Mouse (Mus musculus) midbrain, embryonic 10.5 days (tissue): ENCODE data around the gene Nr4a2. TPM values are rescaled to one million over a fixed set of nuclear protein-coding genes. Genes with fewer than 3 reads are reported as not detected.

ENCODE experiments used
- DNase-seq: peaks from one replicate; pipeline ENCODE4 v3.0.0-alpha.2; 2017; ENCODE audit warnings: low spot score
- H3K27ac ChIP-seq: fragments of 300-500 bp; sonication (generic); replicated peaks from 2 replicates; pipeline ENCODE4 v1.5.1; 2016; ENCODE audit warnings: mild to moderate bottlenecking
- H3K27me3 ChIP-seq: fragments of 300-500 bp; sonication (generic); 2 replicates; pipeline ENCODE4 v1.6.1; 2016; ENCODE audit warnings: low read depth, mild to moderate bottlenecking; ENCODE audit not compliant: poor library complexity, severe bottlenecking
- H3K36me3 ChIP-seq: fragments of 300-500 bp; sonication (generic); 2 replicates; pipeline ENCODE4 v1.6.1; 2016; ENCODE audit warnings: mild to moderate bottlenecking, moderate library complexity
- H3K4me1 ChIP-seq: fragments of 300-500 bp; sonication (generic); 2 replicates; pipeline ENCODE4 v1.6.1; 2016
- H3K4me3 ChIP-seq: fragments of 300-500 bp; sonication (generic); 2 replicates; pipeline ENCODE4 v1.5.1; 2016; ENCODE audit warnings: mild to moderate bottlenecking, moderate library complexity
- H3K9me3 ChIP-seq: fragments of 300-500 bp; sonication (generic); replicated peaks from 2 replicates; pipeline ENCODE4 v1.6.1; 2016; ENCODE audit warnings: mild to moderate bottlenecking
- WGBS: fragments of 180-500 bp; shearing (Covaris S2); methylation state at CpG from one replicate; pipeline ENCODE4 v1.1.7; 2016; 5-methylcytosine and 5-hydroxymethylcytosine counted together
- polyA plus RNA-seq: library from polyadenylated mRNA; unstranded; fragments of >200 nt; fragmentation: Nextera tagmentation; extraction: Ambion mirVana; gene quantifications from 2 replicates; pipeline ENCODE4 v1.2.1, GENCODE M21; 2016

Gene Nr4a2
- polyA plus RNA-seq, 1 experiment from 2014 or later: 6.9 TPM

DNA sequence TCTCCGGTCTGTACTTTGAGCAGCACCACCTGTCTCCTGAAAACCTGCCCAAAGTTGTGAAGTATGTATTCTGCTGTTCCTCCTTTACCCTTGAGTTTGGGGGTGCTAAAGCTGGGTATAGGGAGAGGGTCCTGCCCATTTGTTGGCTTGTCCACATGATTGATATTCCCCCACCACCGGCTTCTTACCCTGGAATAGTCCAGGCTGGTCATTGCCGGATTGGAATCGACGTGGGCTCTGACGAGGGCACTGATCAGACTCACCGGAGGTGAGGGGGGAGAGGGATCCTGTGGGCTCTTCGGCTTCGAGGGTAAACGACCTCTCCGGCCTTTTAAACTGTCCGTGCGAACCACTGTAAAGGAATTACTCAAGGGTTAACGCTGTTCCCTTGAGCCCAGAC, 13.9 kb downstream of the Nr4a2 start:
- DNase-seq: peak; percentile 45
- under 1% methylated on average over 14 of the region's 14 CpGs for WGBS
- H3K36me3 ChIP-seq: no peaks in the 10 kb centered on the region
- no peak overlapping the region for H3K27ac ChIP-seq
- H3K4me1 ChIP-seq: peaks cover 47% of the 10 kb centered on the region
- H3K9me3 ChIP-seq: 0 out of 2 replicates have a peak, but pooled peaks cover 3% of the 10 kb centered on the region
- peak overlapping the region; percentile 17; the same call in 1 of the 2 replicates for H3K4me3 ChIP-seq
- H3K27me3 ChIP-seq: peaks cover 98% of the 10 kb centered on the region

DNA sequence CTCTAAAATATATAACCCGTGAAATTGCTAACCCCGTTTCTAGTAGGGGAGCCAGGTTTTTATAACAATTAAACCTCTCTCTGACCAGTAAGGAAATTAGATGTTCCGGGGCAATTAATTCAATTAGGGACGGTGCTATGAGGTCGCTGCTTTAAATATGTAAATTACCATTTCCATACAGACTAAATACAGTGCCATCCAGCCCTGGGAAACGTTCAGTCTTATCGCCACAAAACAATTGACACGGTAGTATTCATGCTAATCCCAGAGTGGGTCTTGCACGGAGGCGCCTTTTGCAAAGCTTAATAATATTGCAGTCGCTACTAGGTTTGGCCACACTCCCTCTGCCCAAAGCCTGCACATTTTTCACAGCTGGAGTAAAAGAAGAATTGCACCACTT, 14.5 kb downstream of the Nr4a2 start:
- 2% methylated on average over 11 of the region's 11 CpGs for WGBS
- H3K9me3 ChIP-seq: 0 out of 2 replicates have a peak, but pooled peaks cover 3% of the 10 kb centered on the region
- H3K4me3 ChIP-seq: peak overlapping the region; percentile 20; the same call in 1 of the 2 replicates
- H3K4me1 ChIP-seq: peaks cover 49% of the 10 kb centered on the region
- no peak for DNase-seq
- no peaks in the 10 kb centered on the region for H3K36me3 ChIP-seq
- peaks cover 100% of the 10 kb centered on the region for H3K27me3 ChIP-seq
- no peak overlapping the region for H3K27ac ChIP-seq

GRCm38 (mm10) chr2:57108349-57108930, 15.4 kb downstream of the Nr4a2 start:
- WGBS: 9% methylated on average over 7 of the region's 7 CpGs
- Histone ChIP-seq H3K27me3 (peaks cover 100% of the 10 kb centered on the region), H3K4me1 (peaks cover 49% of the 10 kb centered on the region), H3K4me3 (no peak overlapping the region), H3K27ac (no peak overlapping the region), H3K36me3 (no peaks in the 10 kb centered on the region), H3K9me3 (0 out of 2 replicates have a peak, but pooled peaks cover 3% of the 10 kb centered on the region)
- peak; percentile 23 for DNase-seq

DNA sequence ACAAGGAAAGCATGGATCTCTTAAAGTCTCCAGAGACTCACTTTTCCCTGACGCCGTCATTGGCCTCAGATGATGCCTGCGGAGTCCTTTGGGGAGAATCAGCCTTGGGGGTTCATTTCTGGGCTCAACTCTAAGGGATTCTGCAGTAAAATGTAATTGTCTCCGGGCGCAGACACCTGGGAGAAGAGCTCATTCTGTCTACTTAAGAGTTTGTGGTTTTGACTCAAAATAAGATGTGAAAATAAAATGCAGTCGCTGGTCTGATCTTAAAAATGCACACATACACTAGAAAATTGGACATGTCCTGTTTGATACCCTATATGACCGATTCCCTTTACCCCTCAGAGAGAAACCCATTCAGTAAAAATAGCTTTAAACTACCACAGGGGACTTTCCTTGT, 18.4 kb downstream of the Nr4a2 start:
- Histone ChIP-seq H3K4me1 (peaks cover 45% of the 10 kb centered on the region), H3K9me3 (no peaks in the 10 kb centered on the region), H3K4me3 (no peak overlapping the region), H3K27me3 (peaks cover 100% of the 10 kb centered on the region), H3K36me3 (no peaks in the 10 kb centered on the region), H3K27ac (no peak overlapping the region)
- 5% methylated on average over 7 of the region's 7 CpGs for WGBS
- DNase-seq: peak; percentile 16

DNA sequence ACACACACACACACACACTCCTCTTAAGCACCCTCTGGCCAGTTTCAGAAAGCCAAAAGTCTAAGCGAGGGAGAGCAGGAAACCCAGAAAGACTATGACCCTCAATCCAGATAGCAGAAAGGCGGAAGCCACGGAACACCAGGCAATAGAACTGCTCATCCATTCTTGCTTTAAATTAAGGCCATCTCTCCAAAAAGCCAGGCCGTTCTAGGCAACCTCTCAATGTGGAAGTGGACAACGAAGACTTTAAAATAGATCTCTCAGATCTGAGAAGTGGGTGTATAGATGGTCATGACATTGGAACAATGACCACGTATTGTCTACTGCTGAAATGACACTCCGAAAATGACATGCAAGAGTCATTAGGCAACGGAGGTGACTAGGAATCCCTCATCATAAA, 19.1 kb downstream of the Nr4a2 start:
- H3K9me3 ChIP-seq: no peaks in the 10 kb centered on the region
- H3K4me3 ChIP-seq: peak overlapping the region; percentile 21; the same call in 1 of the 2 replicates
- peaks cover 38% of the 10 kb centered on the region for H3K4me1 ChIP-seq
- 3% methylated on average over 8 of the region's 8 CpGs for WGBS
- peak; percentile 22 for DNase-seq
- H3K36me3 ChIP-seq: no peaks in the 10 kb centered on the region
- no peak overlapping the region for H3K27ac ChIP-seq
- peaks cover 100% of the 10 kb centered on the region for H3K27me3 ChIP-seq

GRCm38 (mm10) chr2:57103845-57104660, 19.8 kb downstream of the Nr4a2 start:
- peaks cover 100% of the 10 kb centered on the region for H3K27me3 ChIP-seq
- H3K27ac ChIP-seq: no peak overlapping the region
- peak overlapping the region; percentile 56 for H3K4me3 ChIP-seq
- H3K9me3 ChIP-seq: no peaks in the 10 kb centered on the region
- no peaks in the 10 kb centered on the region for H3K36me3 ChIP-seq
- H3K4me1 ChIP-seq: peaks cover 33% of the 10 kb centered on the region
- WGBS: 1% methylated on average over 26 of the region's 26 CpGs
- DNase-seq: peak; percentile 38

- peak; percentile 48 for DNase-seq
- peak overlapping the region; percentile 56 for H3K4me3 ChIP-seq
- H3K4me1 ChIP-seq: peaks cover 29% of the 10 kb centered on the region
- no peaks in the 10 kb centered on the region for H3K36me3 ChIP-seq
- H3K27ac ChIP-seq: no peak overlapping the region
- no peaks in the 10 kb centered on the region for H3K9me3 ChIP-seq
- H3K27me3 ChIP-seq: peaks cover 100% of the 10 kb centered on the region
- WGBS: under 1% methylated on average over 37 of the region's 37 CpGs
Observed at GRCm38 (mm10) chr2:57102856-57103844, 20.7 kb downstream of the Nr4a2 start.

- under 1% methylated on average over 51 of the region's 51 CpGs for WGBS
- H3K4me3 ChIP-seq: peak overlapping the region; percentile 56
- H3K27ac ChIP-seq: no peak overlapping the region
- no peaks in the 10 kb centered on the region for H3K36me3 ChIP-seq
- H3K9me3 ChIP-seq: no peaks in the 10 kb centered on the region
- H3K4me1 ChIP-seq: peaks cover 29% of the 10 kb centered on the region
- H3K27me3 ChIP-seq: peaks cover 100% of the 10 kb centered on the region
- peak; percentile 57 for DNase-seq
Observed at GRCm38 (mm10) chr2:57102091-57102855, 21.5 kb downstream of the Nr4a2 start.

DNA sequence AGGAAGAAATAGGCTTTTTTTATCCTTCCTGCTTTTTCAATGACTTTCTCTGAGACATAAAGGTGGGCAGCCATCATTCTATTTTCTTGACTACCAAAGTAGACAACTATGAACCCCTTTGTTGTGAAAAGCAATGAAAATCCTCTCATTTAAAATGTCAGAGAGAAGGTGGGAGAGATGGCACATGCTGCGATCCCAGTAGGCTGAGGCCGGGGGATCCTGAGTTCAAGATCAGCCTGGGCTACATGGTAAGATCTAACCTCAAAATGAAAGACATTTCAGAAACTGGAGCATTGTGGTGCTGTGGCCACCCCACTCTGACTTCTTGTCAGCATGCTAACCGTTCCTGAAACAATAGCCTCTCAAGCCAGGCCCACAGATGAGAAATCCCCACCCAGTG, 23.6 kb downstream of the Nr4a2 start:
- Histone ChIP-seq H3K27ac (no peak overlapping the region), H3K4me3 (no peak overlapping the region), H3K27me3 (peaks cover 93% of the 10 kb centered on the region), H3K9me3 (no peaks in the 10 kb centered on the region), H3K4me1 (peaks cover 29% of the 10 kb centered on the region), H3K36me3 (no peaks in the 10 kb centered on the region)
- DNase-seq: no peak
- 70% methylated on average over 3 of the region's 3 CpGs for WGBS

- Histone ChIP-seq H3K4me3 (no peak overlapping the region), H3K36me3 (no peaks in the 10 kb centered on the region), H3K4me1 (no peaks in the 10 kb centered on the region), H3K27me3 (no peaks in the 10 kb centered on the region), H3K27ac (no peak overlapping the region), H3K9me3 (no peaks in the 10 kb centered on the region)
- 78% methylated on average over 9 of the region's 9 CpGs for WGBS
- no peak for DNase-seq
Observed at GRCm38 (mm10) chr2:57072452-57072851, 51.4 kb downstream of the Nr4a2 start.

GRCm38 (mm10) chr2:57063480-57063879, 60.3 kb downstream of the Nr4a2 start:
- DNase-seq: no peak
- H3K9me3 ChIP-seq: no peaks in the 10 kb centered on the region
- H3K4me3 ChIP-seq: no peak overlapping the region
- H3K27me3 ChIP-seq: no peaks in the 10 kb centered on the region
- WGBS: 75% methylated on average over 1 of the region's 1 CpGs
- H3K27ac ChIP-seq: no peak overlapping the region
- H3K4me1 ChIP-seq: no peaks in the 10 kb centered on the region
- no peaks in the 10 kb centered on the region for H3K36me3 ChIP-seq
